Mouse (Mus musculus) bone marrow macrophage, adult 2 months (primary cell): ENCODE data around the gene Inha.

ENCODE experiments used
- CTCF ChIP-seq: IDR thresholded peaks from 2 replicates; pipeline ENCODE4 v1.5.1; 2012; ENCODE audit warnings: low read depth, mild to moderate bottlenecking, low read length, moderate library complexity
- POLR2A ChIP-seq: IDR thresholded peaks from 2 replicates; pipeline ENCODE4 v1.6.1; 2012; ENCODE audit warnings: mild to moderate bottlenecking, low read depth, low read length, borderline replicate concordance

DNA sequence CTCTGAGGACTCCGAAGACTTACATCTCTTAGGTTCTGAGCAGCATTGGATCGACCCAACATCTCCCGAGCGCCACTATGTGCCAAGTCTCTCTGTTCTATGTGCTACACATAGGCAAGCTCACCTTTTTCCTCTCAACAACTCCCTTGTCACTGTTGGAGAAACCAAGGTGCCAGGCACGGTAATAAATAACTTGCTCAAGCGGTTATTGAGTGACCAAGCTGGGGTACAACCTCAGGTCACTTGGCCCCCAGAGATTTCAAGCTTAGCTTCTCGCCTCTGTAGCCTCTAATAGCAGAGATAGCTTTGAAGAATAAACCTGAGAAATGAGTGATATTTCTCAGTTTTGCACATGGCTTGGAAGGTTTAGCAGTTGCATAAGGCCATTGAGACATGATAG is 34.6 kb downstream of the Inha start:
- TF ChIP-seq POLR2A = no peak
- no peak for TF ChIP-seq CTCF
